Mouse (Mus musculus): ENCODE measurements around the gene Foxk1. TPM values are rescaled to one million over a fixed set of nuclear protein-coding genes. Genes with fewer than 3 reads are reported as not detected.

Gene Foxk1
- polyA plus RNA-seq, 1 experiment from 2014 or later: 4.1 TPM

DNA sequence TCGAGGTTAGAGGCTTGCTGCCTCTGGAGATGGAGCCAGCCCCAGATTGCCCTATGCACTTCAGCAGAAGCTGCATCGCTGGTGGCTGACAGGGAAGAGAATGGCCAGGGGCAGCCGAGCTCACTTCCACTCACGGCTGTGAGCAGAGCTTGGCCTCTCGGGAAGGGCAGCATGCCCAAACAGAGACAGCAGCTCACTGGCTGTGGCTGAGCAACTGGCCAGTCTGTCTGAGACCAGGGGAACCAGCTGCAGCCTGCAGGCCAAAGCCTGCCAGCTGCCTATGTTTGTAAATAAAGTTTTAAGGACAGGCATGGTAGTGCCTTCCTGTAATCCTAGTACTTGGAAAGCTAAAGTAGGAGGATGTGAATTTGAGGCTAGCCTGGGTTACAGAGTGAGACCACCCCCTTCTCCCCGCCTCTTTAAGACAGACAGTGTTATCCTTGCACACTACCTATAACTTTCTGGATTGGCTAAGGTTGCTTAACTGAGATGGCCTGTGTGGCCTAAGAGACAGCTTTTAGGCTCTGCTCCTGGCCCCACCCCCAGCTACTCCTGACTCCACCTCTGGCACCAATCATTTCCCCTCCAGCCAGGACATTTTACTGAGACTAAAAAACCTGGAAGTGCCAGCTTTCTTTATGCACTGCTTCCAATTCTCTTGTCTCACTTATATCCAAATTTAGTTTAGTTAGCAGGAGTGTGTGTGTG lies 11.5 kb downstream of the Foxk1 start:
- Histone ChIP-seq H3K9ac (replicated peaks; ENCODE audit: low read depth, low read length) (no peak overlapping the region), H3K27me3 (replicated peaks; ENCODE audit: control insufficient read depth, insufficient read depth, low read length) (no peaks in the 10 kb centered on the region), H3K4me2 (ENCODE audit: low read length) (no peak overlapping the region), H3K27ac (ENCODE audit: low read length) (no peak overlapping the region), H3K4me3 (replicated peaks; ENCODE audit: low read length) (no peak overlapping the region), H3K36me3 (ENCODE audit: control insufficient read depth, insufficient read depth) (no peaks in the 10 kb centered on the region), H3K9me3 (ENCODE audit: control insufficient read depth, low read length) (no peaks in the 10 kb centered on the region), H3K4me1 (replicated peaks; ENCODE audit: control insufficient read depth, insufficient read depth, low read length) (peaks cover 30% of the 10 kb centered on the region)
- 67% methylated on average over 6 of the region's 6 CpGs for WGBS
- no peak for ATAC-seq

DNA sequence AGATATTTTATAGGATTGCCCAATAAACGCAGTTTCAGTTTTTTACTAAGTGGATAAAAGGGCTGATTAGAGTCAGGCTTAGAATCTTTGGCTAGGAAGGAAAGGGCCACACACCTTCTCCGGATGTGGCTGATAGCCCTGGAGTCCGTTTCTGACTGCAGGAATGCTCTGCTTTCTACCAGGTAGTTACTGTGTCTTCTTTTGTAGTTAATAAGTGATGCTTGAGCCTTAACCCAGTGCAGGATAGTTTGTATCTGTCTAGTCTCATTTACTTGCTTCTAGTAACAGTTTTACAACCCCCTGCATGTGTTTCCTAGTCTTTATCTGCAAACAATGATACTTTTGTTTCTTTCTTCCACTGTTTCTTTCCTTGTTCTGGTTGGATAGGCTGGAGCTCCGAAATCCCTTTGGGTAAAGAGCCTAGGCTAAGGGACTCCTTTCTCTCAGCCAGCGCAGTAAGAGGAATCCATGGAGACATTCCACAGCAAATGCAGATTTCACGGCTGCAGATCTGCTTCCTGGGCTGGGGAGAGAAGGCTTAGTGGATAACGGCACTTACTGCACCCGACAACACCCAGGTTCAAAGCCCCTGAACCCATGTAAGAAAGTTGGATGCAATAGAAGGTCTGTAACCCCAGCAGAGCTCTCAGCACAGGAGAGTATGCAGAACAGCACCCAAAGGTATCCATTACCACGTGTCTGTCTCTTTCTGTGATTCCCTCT lies 12.6 kb downstream of the Foxk1 start:
- H3K9me3 ChIP-seq (ENCODE audit: control insufficient read depth, low read length): no peaks in the 10 kb centered on the region
- ATAC-seq: no peak
- 38% methylated on average over 9 of the region's 9 CpGs for WGBS
- no peaks in the 10 kb centered on the region; the same call in 1 of the 2 replicates for H3K36me3 ChIP-seq (ENCODE audit: control insufficient read depth, insufficient read depth)
- H3K9ac ChIP-seq (replicated peaks; ENCODE audit: low read depth, low read length): no peak overlapping the region
- no peak overlapping the region for H3K4me2 ChIP-seq (ENCODE audit: low read length)
- no peak overlapping the region for H3K4me3 ChIP-seq (replicated peaks; ENCODE audit: low read length)
- H3K27ac ChIP-seq (ENCODE audit: low read length): no peak overlapping the region
- peaks cover 20% of the 10 kb centered on the region for H3K4me1 ChIP-seq (replicated peaks; ENCODE audit: control insufficient read depth, insufficient read depth, low read length)
- no peaks in the 10 kb centered on the region for H3K27me3 ChIP-seq (replicated peaks; ENCODE audit: control insufficient read depth, insufficient read depth, low read length)

DNA sequence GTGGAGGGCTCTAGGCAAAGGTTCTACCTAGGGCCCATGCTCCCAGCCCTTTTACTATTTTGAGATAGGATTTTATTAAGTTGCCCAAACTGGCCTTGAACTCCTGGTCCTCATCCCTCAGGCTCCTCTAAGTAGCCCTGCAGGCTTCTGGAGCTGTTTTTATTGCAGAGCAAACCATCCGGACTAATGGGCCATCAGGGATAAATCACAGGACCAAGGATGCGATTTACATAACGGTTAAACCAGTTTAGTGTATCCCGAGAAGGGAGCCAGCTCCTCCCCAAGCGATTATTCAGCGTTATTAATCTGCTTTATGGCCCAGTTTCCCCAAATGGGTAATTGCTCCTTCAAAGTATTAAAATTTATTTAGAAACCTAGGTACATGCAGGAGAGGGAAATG lies 14.1 kb downstream of the Foxk1 start:
- no peak overlapping the region for H3K4me3 ChIP-seq (replicated peaks; ENCODE audit: low read length)
- H3K9ac ChIP-seq (replicated peaks; ENCODE audit: low read depth, low read length): no peak overlapping the region
- H3K4me1 ChIP-seq (replicated peaks; ENCODE audit: control insufficient read depth, insufficient read depth, low read length): peaks cover 6% of the 10 kb centered on the region
- no peak overlapping the region for H3K27ac ChIP-seq (ENCODE audit: low read length)
- no peak overlapping the region for H3K4me2 ChIP-seq (ENCODE audit: low read length)
- no peaks in the 10 kb centered on the region for H3K9me3 ChIP-seq (ENCODE audit: control insufficient read depth, low read length)
- WGBS: 48% methylated on average over 6 of the region's 6 CpGs
- no peaks in the 10 kb centered on the region; the same call in 1 of the 2 replicates for H3K36me3 ChIP-seq (ENCODE audit: control insufficient read depth, insufficient read depth)
- no peaks in the 10 kb centered on the region for H3K27me3 ChIP-seq (replicated peaks; ENCODE audit: control insufficient read depth, insufficient read depth, low read length)
- no peak for ATAC-seq

GRCm38 (mm10) chr5:142416070-142416775 lies 14.9 kb downstream of the Foxk1 start:
- no peaks in the 10 kb centered on the region for H3K9me3 ChIP-seq (ENCODE audit: control insufficient read depth, low read length)
- no peak overlapping the region for H3K27ac ChIP-seq (ENCODE audit: low read length)
- H3K4me1 ChIP-seq (replicated peaks; ENCODE audit: control insufficient read depth, insufficient read depth, low read length): 0 out of 2 replicates have a peak, but pooled peaks cover 6% of the 10 kb centered on the region
- no peaks in the 10 kb centered on the region for H3K27me3 ChIP-seq (replicated peaks; ENCODE audit: control insufficient read depth, insufficient read depth, low read length)
- H3K36me3 ChIP-seq (ENCODE audit: control insufficient read depth, insufficient read depth): no peaks in the 10 kb centered on the region; the same call in 1 of the 2 replicates
- H3K9ac ChIP-seq (replicated peaks; ENCODE audit: low read depth, low read length): no peak overlapping the region
- 27% methylated on average over 14 of the region's 14 CpGs for WGBS
- H3K4me2 ChIP-seq (ENCODE audit: low read length): no peak overlapping the region
- no peak for ATAC-seq
- H3K4me3 ChIP-seq (replicated peaks; ENCODE audit: low read length): no peak overlapping the region

DNA sequence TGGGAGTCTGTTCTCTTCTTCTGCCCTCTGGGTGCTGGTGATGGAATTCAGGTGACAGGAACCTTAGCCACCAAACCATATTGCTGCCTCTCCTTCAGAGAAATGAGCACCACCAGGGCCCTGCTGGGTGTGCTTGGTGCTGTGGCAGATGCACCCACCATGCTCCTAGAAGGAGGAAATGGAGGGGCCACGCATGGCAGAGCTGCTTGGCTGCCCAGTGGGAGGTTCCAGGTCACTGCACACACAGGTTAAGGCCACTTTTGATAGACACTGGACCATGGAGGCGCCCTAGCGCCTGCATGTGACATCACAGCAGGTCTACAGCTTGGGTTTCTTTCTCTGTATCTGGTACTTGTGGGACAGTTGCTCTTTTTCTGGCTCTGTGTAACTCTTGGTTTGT lies 15.8 kb downstream of the Foxk1 start:
- Histone ChIP-seq H3K9ac (replicated peaks; ENCODE audit: low read depth, low read length) (no peak overlapping the region), H3K4me2 (ENCODE audit: low read length) (no peak overlapping the region), H3K4me3 (replicated peaks; ENCODE audit: low read length) (no peak overlapping the region), H3K9me3 (ENCODE audit: control insufficient read depth, low read length) (no peaks in the 10 kb centered on the region), H3K36me3 (ENCODE audit: control insufficient read depth, insufficient read depth) (no peaks in the 10 kb centered on the region; the same call in 1 of the 2 replicates), H3K27me3 (replicated peaks; ENCODE audit: control insufficient read depth, insufficient read depth, low read length) (no peaks in the 10 kb centered on the region), H3K27ac (ENCODE audit: low read length) (no peak overlapping the region), H3K4me1 (replicated peaks; ENCODE audit: control insufficient read depth, insufficient read depth, low read length) (0 out of 2 replicates have a peak, but pooled peaks cover 6% of the 10 kb centered on the region)
- ATAC-seq: no peak
- 84% methylated on average over 3 of the region's 3 CpGs for whole genome bisulfite sequencing

GRCm38 (mm10) chr5:142417876-142418275 lies 16.6 kb downstream of the Foxk1 start:
- WGBS: 85% methylated on average over 9 of the region's 9 CpGs
- ATAC-seq: no peak
- H3K27ac ChIP-seq (ENCODE audit: low read length): no peak overlapping the region
- no peaks in the 10 kb centered on the region for H3K27me3 ChIP-seq (replicated peaks; ENCODE audit: control insufficient read depth, insufficient read depth, low read length)
- no peak overlapping the region for H3K4me2 ChIP-seq (ENCODE audit: low read length)
- no peaks in the 10 kb centered on the region; the same call in 1 of the 2 replicates for H3K36me3 ChIP-seq (ENCODE audit: control insufficient read depth, insufficient read depth)
- peaks cover 4% of the 10 kb centered on the region; the same call in 1 of the 2 replicates for H3K4me1 ChIP-seq (replicated peaks; ENCODE audit: control insufficient read depth, insufficient read depth, low read length)
- H3K4me3 ChIP-seq (replicated peaks; ENCODE audit: low read length): no peak overlapping the region
- no peaks in the 10 kb centered on the region for H3K9me3 ChIP-seq (ENCODE audit: control insufficient read depth, low read length)
- no peak overlapping the region for H3K9ac ChIP-seq (replicated peaks; ENCODE audit: low read depth, low read length)

DNA sequence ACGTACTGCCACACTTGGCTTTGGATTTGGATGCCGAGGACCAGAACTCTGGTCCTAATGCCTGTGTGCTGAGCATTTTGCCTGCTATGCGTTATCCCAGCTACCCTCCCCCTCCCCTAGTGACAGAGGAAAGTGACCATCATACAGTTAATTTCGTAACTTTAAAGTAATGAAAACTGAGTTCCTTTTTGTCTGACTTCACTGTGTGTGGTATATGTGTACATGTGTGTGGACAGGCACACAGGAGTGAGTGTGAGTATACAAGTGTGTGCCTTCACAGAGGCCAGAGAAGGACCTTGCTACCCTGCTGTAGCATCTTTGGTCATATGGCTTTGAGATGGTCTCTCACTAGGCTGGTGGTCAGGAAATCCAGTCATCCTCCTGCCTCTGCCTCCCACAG lies 17.1 kb downstream of the Foxk1 start:
- Histone ChIP-seq H3K27me3 (replicated peaks; ENCODE audit: control insufficient read depth, insufficient read depth, low read length) (no peaks in the 10 kb centered on the region), H3K4me3 (replicated peaks; ENCODE audit: low read length) (no peak overlapping the region), H3K27ac (ENCODE audit: low read length) (no peak overlapping the region), H3K36me3 (ENCODE audit: control insufficient read depth, insufficient read depth) (no peaks in the 10 kb centered on the region; the same call in 1 of the 2 replicates), H3K9ac (replicated peaks; ENCODE audit: low read depth, low read length) (no peak overlapping the region), H3K4me2 (ENCODE audit: low read length) (no peak overlapping the region), H3K9me3 (ENCODE audit: control insufficient read depth, low read length) (no peaks in the 10 kb centered on the region), H3K4me1 (replicated peaks; ENCODE audit: control insufficient read depth, insufficient read depth, low read length) (peaks cover 10% of the 10 kb centered on the region)
- WGBS: 94% methylated on average over 4 of the region's 4 CpGs
- ATAC-seq: no peak

DNA sequence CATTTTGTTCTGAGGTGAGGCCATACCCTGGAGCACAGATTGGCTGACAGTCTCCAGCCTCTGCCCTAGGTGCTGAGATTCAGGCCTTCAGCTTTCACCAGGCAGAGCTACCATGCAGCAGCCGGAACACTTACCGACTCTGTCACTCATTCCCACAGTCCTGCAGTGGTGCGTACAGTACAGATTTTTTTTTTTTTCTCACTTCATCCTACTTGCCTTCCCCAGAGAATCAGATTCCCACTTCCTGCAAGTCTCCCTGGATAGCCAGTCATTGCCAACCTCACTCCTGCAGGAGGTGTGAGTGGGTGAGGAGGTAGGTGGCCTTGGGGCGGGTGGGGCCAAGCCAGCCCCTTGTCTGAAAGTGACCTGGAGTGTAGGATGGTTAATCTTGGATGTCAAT lies 19.0 kb downstream of the Foxk1 start:
- 89% methylated on average over 4 of the region's 4 CpGs for WGBS
- no peak overlapping the region for H3K4me3 ChIP-seq (replicated peaks; ENCODE audit: low read length)
- H3K9ac ChIP-seq (replicated peaks; ENCODE audit: low read depth, low read length): no peak overlapping the region
- no peaks in the 10 kb centered on the region for H3K27me3 ChIP-seq (replicated peaks; ENCODE audit: control insufficient read depth, insufficient read depth, low read length)
- H3K4me2 ChIP-seq (ENCODE audit: low read length): no peak overlapping the region
- H3K4me1 ChIP-seq (replicated peaks; ENCODE audit: control insufficient read depth, insufficient read depth, low read length): peaks cover 20% of the 10 kb centered on the region
- H3K27ac ChIP-seq (ENCODE audit: low read length): no peak overlapping the region
- no peaks in the 10 kb centered on the region; the same call in 1 of the 2 replicates for H3K36me3 ChIP-seq (ENCODE audit: control insufficient read depth, insufficient read depth)
- no peaks in the 10 kb centered on the region for H3K9me3 ChIP-seq (ENCODE audit: control insufficient read depth, low read length)
- ATAC-seq: no peak

DNA sequence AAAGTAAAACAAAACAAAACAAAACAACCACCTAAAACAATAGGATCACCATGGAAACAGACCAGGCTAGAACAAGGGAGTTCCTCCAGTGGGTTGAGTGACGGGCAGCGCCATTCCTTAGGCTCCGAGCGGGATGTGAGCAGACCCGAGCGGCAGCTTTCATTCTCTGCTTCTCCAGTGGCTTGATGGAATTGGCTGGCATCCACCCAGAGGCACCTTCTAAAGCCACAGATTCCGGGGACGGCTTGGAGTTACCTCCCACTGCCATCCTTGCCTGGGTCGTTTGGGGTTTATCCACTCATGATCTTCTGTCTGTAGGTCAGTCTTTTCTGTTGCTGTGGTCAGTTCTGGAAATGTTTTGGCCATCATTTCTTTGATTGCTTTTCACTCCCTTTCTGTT lies 19.6 kb downstream of the Foxk1 start:
- H3K4me1 ChIP-seq (replicated peaks; ENCODE audit: control insufficient read depth, insufficient read depth, low read length): peaks cover 20% of the 10 kb centered on the region
- H3K9ac ChIP-seq (replicated peaks; ENCODE audit: low read depth, low read length): no peak overlapping the region
- H3K9me3 ChIP-seq (ENCODE audit: control insufficient read depth, low read length): no peaks in the 10 kb centered on the region
- no peaks in the 10 kb centered on the region for H3K27me3 ChIP-seq (replicated peaks; ENCODE audit: control insufficient read depth, insufficient read depth, low read length)
- H3K27ac ChIP-seq (ENCODE audit: low read length): no peak overlapping the region
- H3K4me3 ChIP-seq (replicated peaks; ENCODE audit: low read length): no peak overlapping the region
- ATAC-seq: no peak
- WGBS: 50% methylated on average over 9 of the region's 9 CpGs
- H3K36me3 ChIP-seq (ENCODE audit: control insufficient read depth, insufficient read depth): no peaks in the 10 kb centered on the region; the same call in 1 of the 2 replicates
- no peak overlapping the region for H3K4me2 ChIP-seq (ENCODE audit: low read length)
